Mouse (Mus musculus): ENCODE measurements around the gene Hes6. TPM values are rescaled to one million over a fixed set of nuclear protein-coding genes. Genes with fewer than 3 reads are reported as not detected.

Hes6 gene
- polyA plus RNA-seq, 1 experiment = 28.2 TPM

DNA sequence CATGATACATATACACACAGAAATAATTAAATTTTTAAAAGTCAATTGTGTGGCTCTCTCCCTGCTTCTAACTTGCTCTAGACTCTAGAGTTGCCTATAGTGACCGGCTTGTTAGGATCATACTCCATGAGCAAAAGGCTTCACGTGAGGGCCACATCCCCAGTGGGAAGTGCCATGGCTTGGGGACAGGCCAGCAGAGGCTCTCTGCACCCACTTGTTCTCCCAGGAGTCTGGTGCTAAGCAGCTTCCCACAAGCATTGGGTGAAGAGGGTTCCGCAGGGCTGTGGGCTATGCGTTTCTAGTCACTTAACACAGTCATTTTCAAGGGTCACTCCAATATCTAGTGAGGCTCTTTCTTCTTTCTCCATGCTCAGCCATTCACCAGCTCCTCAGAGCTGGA is 43.3 kb upstream of the Hes6 start:
- WGBS = 81% methylated on average over 4 of the region's 4 CpGs
- DNase-seq = no peak
- peaks cover 19% of the 10 kb centered on the region for H3K4me1 ChIP-seq (ENCODE audit: control insufficient read depth, insufficient read depth, low read length)
- no peak overlapping the region for H3K4me3 ChIP-seq (replicated peaks; ENCODE audit: insufficient read depth, low read depth, low read length)
- H3K27ac ChIP-seq (ENCODE audit: insufficient read depth, low read length) = no peak overlapping the region
- H3K27me3 ChIP-seq (ENCODE audit: control insufficient read depth, insufficient read depth, low read length) = no peaks in the 10 kb centered on the region
- TF ChIP-seq CTCF (IDR thresholded peaks at IDR 0.05; ENCODE audit: borderline replicate concordance, insufficient read depth, low read depth, low read length) (no peak), POLR2A (IDR thresholded peaks at IDR 0.05; ENCODE audit: borderline replicate concordance, insufficient read depth, low read length) (no peak)

DNA sequence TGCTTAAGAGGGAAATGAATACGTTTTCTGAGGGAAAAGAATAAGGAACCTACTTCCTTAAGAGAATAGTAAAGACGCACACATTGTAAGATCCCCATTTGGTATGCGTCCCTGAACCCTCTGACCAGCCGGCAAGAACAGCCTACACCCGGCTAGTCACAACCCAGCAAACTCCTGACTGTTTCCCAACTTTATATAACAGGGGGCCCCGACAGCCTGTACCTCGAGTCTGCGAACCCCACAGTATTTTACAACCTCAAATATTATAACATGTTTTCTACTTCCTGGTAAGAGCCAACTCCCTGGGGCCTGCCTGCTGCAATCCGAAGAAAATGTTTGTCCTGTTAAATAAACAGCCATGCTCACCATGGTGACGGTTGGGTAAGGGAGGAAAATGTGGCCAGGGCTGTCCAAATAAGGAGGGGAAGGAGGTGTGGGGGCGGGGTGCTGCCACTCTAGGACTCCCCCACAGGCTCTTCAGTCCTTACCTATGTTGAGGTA is 42.5 kb upstream of the Hes6 start:
- no peaks in the 10 kb centered on the region for H3K27me3 ChIP-seq (ENCODE audit: control insufficient read depth, insufficient read depth, low read length)
- no peak overlapping the region for H3K4me3 ChIP-seq (replicated peaks; ENCODE audit: insufficient read depth, low read depth, low read length)
- TF ChIP-seq POLR2A (IDR thresholded peaks at IDR 0.05; ENCODE audit: borderline replicate concordance, insufficient read depth, low read length) (no peak), CTCF (IDR thresholded peaks at IDR 0.05; ENCODE audit: borderline replicate concordance, insufficient read depth, low read depth, low read length) (no peak)
- WGBS = 28% methylated on average over 11 of the region's 11 CpGs
- peaks cover 25% of the 10 kb centered on the region for H3K4me1 ChIP-seq (ENCODE audit: control insufficient read depth, insufficient read depth, low read length)
- no peak overlapping the region for H3K27ac ChIP-seq (ENCODE audit: insufficient read depth, low read length)
- peak in 1 of 2 experiments; percentile 24 for DNase-seq

GRCm38 (mm10) chr1:91455661-91456161 is 41.9 kb upstream of the Hes6 start:
- H3K4me1 ChIP-seq (ENCODE audit: control insufficient read depth, insufficient read depth, low read length) = peaks cover 25% of the 10 kb centered on the region
- no peak for DNase-seq
- WGBS = 45% methylated on average over 7 of the region's 7 CpGs
- H3K27ac ChIP-seq (ENCODE audit: insufficient read depth, low read length) = no peak overlapping the region
- H3K4me3 ChIP-seq (replicated peaks; ENCODE audit: insufficient read depth, low read depth, low read length) = no peak overlapping the region
- no peaks in the 10 kb centered on the region for H3K27me3 ChIP-seq (ENCODE audit: control insufficient read depth, insufficient read depth, low read length)
- TF ChIP-seq POLR2A (IDR thresholded peaks at IDR 0.05; ENCODE audit: borderline replicate concordance, insufficient read depth, low read length) = no peak
- no peak for TF ChIP-seq CTCF (IDR thresholded peaks at IDR 0.05; ENCODE audit: borderline replicate concordance, insufficient read depth, low read depth, low read length)

GRCm38 (mm10) chr1:91454927-91455326 is 41.1 kb upstream of the Hes6 start:
- no peak for DNase-seq
- peaks cover 25% of the 10 kb centered on the region for H3K4me1 ChIP-seq (ENCODE audit: control insufficient read depth, insufficient read depth, low read length)
- TF ChIP-seq POLR2A (IDR thresholded peaks at IDR 0.05; ENCODE audit: borderline replicate concordance, insufficient read depth, low read length) = no peak
- TF ChIP-seq CTCF (IDR thresholded peaks at IDR 0.05; ENCODE audit: borderline replicate concordance, insufficient read depth, low read depth, low read length) = no peak
- 59% methylated on average over 3 of the region's 3 CpGs for WGBS
- no peak overlapping the region for H3K4me3 ChIP-seq (replicated peaks; ENCODE audit: insufficient read depth, low read depth, low read length)
- H3K27me3 ChIP-seq (ENCODE audit: control insufficient read depth, insufficient read depth, low read length) = no peaks in the 10 kb centered on the region
- H3K27ac ChIP-seq (ENCODE audit: insufficient read depth, low read length) = no peak overlapping the region

GRCm38 (mm10) chr1:91454366-91454765 is 40.5 kb upstream of the Hes6 start:
- Histone ChIP-seq H3K4me3 (replicated peaks; ENCODE audit: insufficient read depth, low read depth, low read length) (no peak overlapping the region), H3K27me3 (ENCODE audit: control insufficient read depth, insufficient read depth, low read length) (no peaks in the 10 kb centered on the region), H3K27ac (ENCODE audit: insufficient read depth, low read length) (no peak overlapping the region), H3K4me1 (ENCODE audit: control insufficient read depth, insufficient read depth, low read length) (peaks cover 25% of the 10 kb centered on the region)
- no peak for TF ChIP-seq CTCF (IDR thresholded peaks at IDR 0.05; ENCODE audit: borderline replicate concordance, insufficient read depth, low read depth, low read length)
- TF ChIP-seq POLR2A (IDR thresholded peaks at IDR 0.05; ENCODE audit: borderline replicate concordance, insufficient read depth, low read length) = no peak
- DNase-seq = no peak
- WGBS = 62% methylated on average over 3 of the region's 3 CpGs

DNA sequence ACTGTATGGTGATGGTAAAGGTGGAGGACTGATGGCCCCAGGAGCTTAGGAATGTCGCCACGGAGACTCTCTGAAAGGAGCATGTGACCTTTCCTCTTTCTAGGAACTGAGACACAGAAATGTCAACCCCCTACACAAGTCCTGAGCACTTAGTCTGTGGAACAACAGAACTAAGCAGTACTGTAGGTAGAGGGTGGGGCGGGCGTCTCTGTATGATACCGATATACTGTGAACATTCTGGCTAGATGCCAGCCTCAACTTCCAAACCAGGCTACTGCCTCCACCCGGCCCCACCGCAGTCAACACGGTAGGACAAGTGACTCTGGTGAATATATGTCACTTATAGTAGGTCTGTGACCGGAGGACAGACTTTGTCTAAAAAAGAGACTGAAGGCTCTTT is 40.1 kb upstream of the Hes6 start:
- Histone ChIP-seq H3K4me3 (replicated peaks; ENCODE audit: insufficient read depth, low read depth, low read length) (no peak overlapping the region), H3K27me3 (ENCODE audit: control insufficient read depth, insufficient read depth, low read length) (no peaks in the 10 kb centered on the region), H3K27ac (ENCODE audit: insufficient read depth, low read length) (no peak overlapping the region), H3K4me1 (ENCODE audit: control insufficient read depth, insufficient read depth, low read length) (peaks cover 25% of the 10 kb centered on the region)
- WGBS = 71% methylated on average over 9 of the region's 9 CpGs
- DNase-seq = no peak
- TF ChIP-seq CTCF (IDR thresholded peaks at IDR 0.05; ENCODE audit: borderline replicate concordance, insufficient read depth, low read depth, low read length) (no peak), POLR2A (IDR thresholded peaks at IDR 0.05; ENCODE audit: borderline replicate concordance, insufficient read depth, low read length) (no peak)

- TF ChIP-seq CTCF (IDR thresholded peaks at IDR 0.05; ENCODE audit: borderline replicate concordance, insufficient read depth, low read depth, low read length) (no peak), POLR2A (IDR thresholded peaks at IDR 0.05; ENCODE audit: borderline replicate concordance, insufficient read depth, low read length) (no peak)
- H3K27ac ChIP-seq (ENCODE audit: insufficient read depth, low read length) = no peak overlapping the region
- DNase-seq = no peak
- peaks cover 23% of the 10 kb centered on the region for H3K4me1 ChIP-seq (ENCODE audit: control insufficient read depth, insufficient read depth, low read length)
- H3K4me3 ChIP-seq (replicated peaks; ENCODE audit: insufficient read depth, low read depth, low read length) = no peak overlapping the region
- H3K27me3 ChIP-seq (ENCODE audit: control insufficient read depth, insufficient read depth, low read length) = no peaks in the 10 kb centered on the region
- 63% methylated on average over 5 of the region's 5 CpGs for WGBS
Observed at GRCm38 (mm10) chr1:91451547-91452084, 37.8 kb upstream of the Hes6 start.

- H3K27ac ChIP-seq (ENCODE audit: insufficient read depth, low read length) = no peak overlapping the region
- 48% methylated on average over 5 of the region's 5 CpGs for WGBS
- DNase-seq = no peak
- peaks cover 22% of the 10 kb centered on the region for H3K4me1 ChIP-seq (ENCODE audit: control insufficient read depth, insufficient read depth, low read length)
- H3K27me3 ChIP-seq (ENCODE audit: control insufficient read depth, insufficient read depth, low read length) = no peaks in the 10 kb centered on the region
- H3K4me3 ChIP-seq (replicated peaks; ENCODE audit: insufficient read depth, low read depth, low read length) = no peak overlapping the region
- no peak for TF ChIP-seq CTCF (IDR thresholded peaks at IDR 0.05; ENCODE audit: borderline replicate concordance, insufficient read depth, low read depth, low read length)
- TF ChIP-seq POLR2A (IDR thresholded peaks at IDR 0.05; ENCODE audit: borderline replicate concordance, insufficient read depth, low read length) = no peak
Observed at GRCm38 (mm10) chr1:91450851-91451250, 37.0 kb upstream of the Hes6 start.

Measured in cerebellum, adult 2 months (tissue).